Mouse (Mus musculus): ENCODE measurements around the gene Abca5. TPM values are rescaled to one million over a fixed set of nuclear protein-coding genes. Genes with fewer than 3 reads are reported as not detected.

The Abca5 gene
- 2.2 and 4.2 TPM in 2 replicates for polyA plus RNA-seq (2015; fragmentation: Nextera tagmentation; extraction: Ambion mirVana)

DNA sequence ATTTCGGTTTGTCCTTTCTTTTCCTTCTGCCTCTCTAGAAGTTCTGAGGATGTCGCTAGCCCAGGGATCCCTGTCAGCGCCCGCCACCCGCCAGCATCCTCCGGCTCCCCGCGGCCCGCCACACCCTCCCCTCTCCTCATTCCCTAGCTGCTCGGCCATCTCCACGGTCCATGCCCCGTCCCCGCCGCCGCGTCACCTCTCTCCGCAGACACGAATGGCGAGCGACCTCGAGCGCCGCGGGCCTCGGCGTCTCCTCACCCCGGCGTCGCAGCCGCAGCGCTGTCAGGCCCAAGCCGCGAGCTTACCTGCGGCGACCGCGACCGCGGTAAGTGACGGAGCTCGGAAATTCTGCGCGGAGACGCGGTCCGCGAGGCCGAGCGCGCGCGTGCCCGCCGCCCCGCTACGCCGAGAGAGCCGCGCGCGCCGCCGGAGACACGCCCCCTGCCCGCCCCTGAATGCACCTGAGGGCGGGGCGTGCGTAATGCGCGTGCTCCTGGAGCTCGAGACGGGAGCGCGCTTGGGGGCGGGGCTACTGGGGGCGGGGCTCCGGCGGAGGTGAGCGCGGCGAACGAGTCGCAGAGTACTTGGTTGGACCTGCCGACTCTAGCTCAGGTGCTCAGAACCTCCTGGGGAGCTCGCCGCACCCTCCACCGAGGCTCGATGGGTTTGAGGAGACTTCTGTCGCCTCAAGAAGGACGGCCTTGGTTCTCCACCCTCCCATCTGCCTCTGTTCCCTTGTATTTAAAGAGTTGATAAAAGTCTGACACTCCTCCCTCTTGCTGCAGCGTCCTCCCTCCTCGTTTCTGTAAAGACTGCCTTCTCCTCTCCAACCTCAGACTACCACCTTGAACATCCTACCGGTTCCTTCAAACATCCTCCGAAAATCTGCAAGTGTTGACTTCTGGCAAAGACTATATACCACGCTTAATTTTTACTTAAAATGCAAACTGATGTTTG is at the start of gene Abca5:
TSS of gene Abca5 (minus strand) at position 428 of the 957 bp plus-strand sequence.
- H3K9me3 ChIP-seq (replicated peaks; ENCODE audit: low read length): no peaks in the 10 kb centered on the region
- ATAC-seq (replicated peaks; ENCODE audit: low FRiP score, low read depth) (peak; percentile 94), DNase-seq (ENCODE audit: low spot score) (peak; percentile 87)
- H3K27ac ChIP-seq: 0 out of 2 replicates have a peak within 1 kb of the TSS, but pooled peaks have one; percentile 31
- TF ChIP-seq CTCF (IDR thresholded peaks at IDR 0.05; ENCODE audit: low read depth): 0 out of 2 replicates have a peak, but pooled peaks have one; percentile 4
- peak within 1 kb of the TSS; percentile 84 for H3K4me3 ChIP-seq (replicated peaks; ENCODE audit: low read depth, low read length)
- H3K9ac ChIP-seq (ENCODE audit: low read depth, low read length): peak within 1 kb of the TSS; percentile 78
- peak within 1 kb of the TSS; percentile 70 for H3K4me2 ChIP-seq (ENCODE audit: low read length)
- H3K36me3 ChIP-seq (ENCODE audit: insufficient read depth, low read length): no peaks in the 10 kb centered on the region
- under 1% methylated on average over 93 of the region's 95 CpGs for WGBS
- H3K4me1 ChIP-seq (replicated peaks; ENCODE audit: insufficient read depth, low read length): no peaks in the 10 kb centered on the region; the same call in 1 of the 2 replicates
- no peaks in the 10 kb centered on the region for H3K27me3 ChIP-seq (ENCODE audit: insufficient read depth, low read length)

GRCm38 (mm10) chr11:110385487-110385886 is 48.0 kb upstream of the Abca5 start:
- 82% methylated on average over 2 of the region's 2 CpGs for WGBS
- Histone ChIP-seq H3K4me2 (ENCODE audit: low read length) (no peak overlapping the region), H3K36me3 (ENCODE audit: insufficient read depth, low read length) (no peaks in the 10 kb centered on the region), H3K27me3 (ENCODE audit: insufficient read depth, low read length) (no peaks in the 10 kb centered on the region), H3K4me3 (replicated peaks; ENCODE audit: low read depth, low read length) (no peak overlapping the region), H3K4me1 (replicated peaks; ENCODE audit: insufficient read depth, low read length) (no peaks in the 10 kb centered on the region), H3K27ac (no peak overlapping the region), H3K9me3 (replicated peaks; ENCODE audit: low read length) (no peaks in the 10 kb centered on the region), H3K9ac (ENCODE audit: low read depth, low read length) (no peak overlapping the region)
- ATAC-seq (replicated peaks; ENCODE audit: low FRiP score, low read depth) (no peak), DNase-seq (ENCODE audit: low spot score) (no peak)
- TF ChIP-seq CTCF (IDR thresholded peaks at IDR 0.05; ENCODE audit: low read depth): no peak

DNA sequence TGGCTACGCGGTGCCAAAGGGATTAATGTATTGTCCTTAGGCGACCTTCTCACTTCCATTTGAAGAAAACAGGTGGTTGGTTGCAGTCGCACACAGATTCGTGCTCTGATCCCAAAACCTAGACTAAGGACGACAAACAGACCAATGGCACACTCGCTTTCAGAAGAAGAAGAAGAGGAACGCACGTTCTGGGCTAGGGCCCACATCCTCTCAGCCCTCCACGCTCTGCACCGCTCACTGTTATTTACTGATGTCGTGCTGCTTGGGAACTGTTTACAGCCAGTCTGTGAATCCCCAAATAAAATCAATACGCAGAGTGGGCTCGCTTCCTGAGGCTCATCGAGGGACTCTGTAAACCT is 42.8 kb upstream of the Abca5 start:
- H3K36me3 ChIP-seq (ENCODE audit: insufficient read depth, low read length): no peaks in the 10 kb centered on the region
- H3K4me2 ChIP-seq (ENCODE audit: low read length): peak overlapping the region; percentile 55
- no peak for TF ChIP-seq CTCF (IDR thresholded peaks at IDR 0.05; ENCODE audit: low read depth)
- H3K27me3 ChIP-seq (ENCODE audit: insufficient read depth, low read length): no peaks in the 10 kb centered on the region
- 0 out of 2 replicates have a peak overlapping the region, but pooled peaks have one; percentile 3 for H3K9ac ChIP-seq (ENCODE audit: low read depth, low read length)
- peak overlapping the region; percentile 14; the same call in 1 of the 2 replicates for H3K4me3 ChIP-seq (replicated peaks; ENCODE audit: low read depth, low read length)
- H3K27ac ChIP-seq: peak overlapping the region; percentile 65; the same call in 1 of the 2 replicates
- H3K9me3 ChIP-seq (replicated peaks; ENCODE audit: low read length): no peaks in the 10 kb centered on the region
- no peak for ATAC-seq (replicated peaks; ENCODE audit: low FRiP score, low read depth)
- H3K4me1 ChIP-seq (replicated peaks; ENCODE audit: insufficient read depth, low read length): 0 out of 2 replicates have a peak, but pooled peaks cover 4% of the 10 kb centered on the region
- DNase-seq (ENCODE audit: low spot score): no peak
- 26% methylated on average over 15 of the region's 15 CpGs for WGBS

DNA sequence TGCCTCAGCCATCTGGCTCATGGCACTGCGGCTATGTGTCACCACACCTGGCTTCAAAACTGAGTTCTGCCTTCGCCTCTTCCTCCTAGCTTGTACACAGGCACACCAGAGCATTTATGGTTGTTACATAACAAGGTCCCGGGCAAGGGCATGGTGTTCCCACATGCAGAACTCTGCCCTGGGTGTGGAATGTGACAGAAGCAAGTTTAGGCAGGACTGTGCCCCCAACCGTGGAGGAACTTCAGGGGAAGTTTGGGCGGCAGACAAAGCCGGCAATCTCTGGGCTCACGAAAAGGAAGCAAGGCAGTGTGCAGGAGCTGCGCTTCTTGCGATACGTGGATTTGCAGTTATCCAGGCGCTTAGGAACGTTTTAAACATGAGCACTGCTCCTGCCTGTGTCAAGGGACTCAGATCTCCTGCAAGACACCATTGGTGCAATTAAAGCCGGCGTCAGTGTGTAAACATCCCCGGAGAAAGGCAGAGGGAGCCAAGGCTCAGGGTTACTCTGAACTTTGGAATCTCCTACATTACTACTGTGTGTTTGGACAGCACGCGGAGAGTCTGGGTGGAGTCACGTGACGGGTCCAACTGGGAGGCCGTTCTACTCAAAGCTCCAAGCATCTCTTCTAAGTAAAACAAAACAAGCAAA is 42.3 kb upstream of the Abca5 start:
- Histone ChIP-seq H3K4me2 (ENCODE audit: low read length) (peak overlapping the region; percentile 55), H3K9ac (ENCODE audit: low read depth, low read length) (no peak overlapping the region), H3K9me3 (replicated peaks; ENCODE audit: low read length) (no peaks in the 10 kb centered on the region), H3K4me3 (replicated peaks; ENCODE audit: low read depth, low read length) (peak overlapping the region; percentile 14; the same call in 1 of the 2 replicates), H3K4me1 (replicated peaks; ENCODE audit: insufficient read depth, low read length) (0 out of 2 replicates have a peak, but pooled peaks cover 4% of the 10 kb centered on the region), H3K27me3 (ENCODE audit: insufficient read depth, low read length) (no peaks in the 10 kb centered on the region), H3K36me3 (ENCODE audit: insufficient read depth, low read length) (no peaks in the 10 kb centered on the region), H3K27ac (peak overlapping the region; percentile 65)
- DNase-seq (ENCODE audit: low spot score) (peak; percentile 89), ATAC-seq (replicated peaks; ENCODE audit: low FRiP score, low read depth) (peak; percentile 93)
- WGBS: 6% methylated on average over 20 of the region's 20 CpGs
- peak; percentile 53; the same call in 1 of the 2 replicates for TF ChIP-seq CTCF (IDR thresholded peaks at IDR 0.05; ENCODE audit: low read depth)

DNA sequence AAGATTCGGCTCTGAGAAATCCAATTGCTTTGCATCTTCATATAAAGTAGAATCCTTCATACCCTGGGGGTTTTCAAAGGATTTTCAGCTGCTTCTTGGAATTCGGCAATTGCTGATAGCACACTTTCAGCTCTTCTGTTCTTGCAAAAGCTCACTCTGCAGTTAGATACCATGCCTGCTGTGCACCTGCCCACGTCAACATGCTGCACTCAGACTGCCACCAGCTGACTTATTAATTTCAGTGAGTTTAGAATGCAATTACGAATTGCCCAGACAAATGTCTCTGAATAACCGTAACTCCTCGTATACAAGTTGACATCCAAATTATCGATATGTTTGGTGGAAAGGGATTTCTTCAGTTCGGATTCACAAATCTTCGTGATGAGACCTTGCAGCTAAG is 36.5 kb upstream of the Abca5 start:
- H3K27me3 ChIP-seq (ENCODE audit: insufficient read depth, low read length): no peaks in the 10 kb centered on the region
- H3K4me3 ChIP-seq (replicated peaks; ENCODE audit: low read depth, low read length): no peak overlapping the region
- TF ChIP-seq CTCF (IDR thresholded peaks at IDR 0.05; ENCODE audit: low read depth): no peak
- no peaks in the 10 kb centered on the region for H3K36me3 ChIP-seq (ENCODE audit: insufficient read depth, low read length)
- ATAC-seq (replicated peaks; ENCODE audit: low FRiP score, low read depth) (no peak), DNase-seq (ENCODE audit: low spot score) (no peak)
- H3K4me1 ChIP-seq (replicated peaks; ENCODE audit: insufficient read depth, low read length): peaks cover 6% of the 10 kb centered on the region; the same call in 1 of the 2 replicates
- no peak overlapping the region for H3K27ac ChIP-seq
- H3K4me2 ChIP-seq (ENCODE audit: low read length): no peak overlapping the region
- H3K9ac ChIP-seq (ENCODE audit: low read depth, low read length): no peak overlapping the region
- H3K9me3 ChIP-seq (replicated peaks; ENCODE audit: low read length): no peaks in the 10 kb centered on the region
- 84% methylated on average over 9 of the region's 9 CpGs for WGBS
